Mouse (Mus musculus): Measurements from ENCODE around the gene Tbx4. TPM values are rescaled to one million over a fixed set of nuclear protein-coding genes. Genes with fewer than 3 reads are reported as not detected.

Gene Tbx4
- total and polyA plus RNA-seq, 3 experiments: 0.12 to 0.64 TPM; not detected in 1

DNA sequence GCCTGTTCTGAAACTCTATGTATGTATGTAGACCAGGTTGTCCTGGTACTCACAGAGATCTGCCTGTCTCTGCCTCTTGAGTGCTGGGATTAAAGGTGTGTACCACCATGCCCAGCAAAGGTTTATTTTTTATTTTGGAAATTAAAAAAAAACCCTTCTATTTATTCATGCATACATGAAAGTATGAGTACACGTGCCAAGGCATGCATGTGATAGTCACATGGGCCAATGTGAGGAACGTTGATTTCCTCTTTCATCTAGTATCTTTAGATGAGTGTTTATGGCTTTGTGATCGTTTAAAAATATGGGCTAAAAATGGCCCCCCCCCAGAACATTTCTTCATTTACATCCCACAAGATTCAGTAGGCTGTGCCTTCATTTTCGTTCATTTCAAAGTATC is 66.3 kb downstream of the Tbx4 start:
- H3K4me1 ChIP-seq (ENCODE audit: control insufficient read depth in 1 of 2, insufficient read depth in 2 of 2, low read length in 2 of 2): peaks cover 25 to 32% of the 10 kb centered on the region in 2 experiments
- no peak overlapping the region for H3K9ac ChIP-seq (ENCODE audit: control insufficient read depth, low read depth, low read length, poor library complexity, severe bottlenecking)
- H3K4me3 ChIP-seq (ENCODE audit: control insufficient read depth in 1 of 2, insufficient read depth in 1 of 2, low read depth in 2 of 2, low read length in 2 of 2): no peak overlapping the region
- H3K27ac ChIP-seq (ENCODE audit: control insufficient read depth, low read depth, low read length): no peak overlapping the region
- TF ChIP-seq USF1 (IDR thresholded peaks at IDR 0.05; ENCODE audit: low read depth, low read length): peak; percentile 59; the same call in 1 of the 2 replicates
- TF ChIP-seq RCOR1 (IDR thresholded peaks at IDR 0.05; ENCODE audit: low read depth, low read length): no peak
- no peaks in the 10 kb centered on the region for H3K79me2 ChIP-seq (ENCODE audit: control insufficient read depth, insufficient read depth, low read length, poor library complexity)
- peaks cover 0 to 30% of the 10 kb centered on the region in 2 experiments; a peak in 2 of 4 replicates for H3K36me3 ChIP-seq (ENCODE audit: control insufficient read depth in 1 of 2, insufficient read depth in 2 of 2, low read length in 2 of 2)
- DNase-seq (ENCODE audit: low read depth, low spot score): no peak
- H3K9me3 ChIP-seq (replicated peaks; ENCODE audit: insufficient read depth, low read length): no peaks in the 10 kb centered on the region
- no peaks in the 10 kb centered on the region for H3K27me3 ChIP-seq (ENCODE audit: control insufficient read depth in 1 of 2, insufficient read depth in 2 of 2, low read length in 2 of 2)

DNA sequence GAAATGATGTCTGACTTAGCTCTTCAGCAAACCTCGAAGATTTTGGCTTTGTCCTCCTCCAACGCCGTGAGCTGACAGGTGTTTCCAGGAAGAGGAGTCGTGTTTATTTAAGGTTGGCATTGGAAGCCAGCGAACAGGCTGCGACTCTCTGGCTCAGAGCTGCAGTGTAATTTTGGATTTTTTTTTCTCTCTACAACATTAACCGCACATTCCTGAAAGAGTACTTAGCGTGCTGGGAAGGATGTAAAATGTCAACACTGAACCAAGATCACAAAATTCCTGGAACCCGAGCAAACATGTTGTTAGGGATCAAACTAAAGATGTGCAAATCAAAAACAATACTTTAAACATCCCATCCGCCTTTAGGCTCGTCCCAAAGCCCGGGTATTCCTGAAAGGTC is 69.4 kb downstream of the Tbx4 start:
- no peak for TF ChIP-seq ZMIZ1 (IDR thresholded peaks at IDR 0.05; ENCODE audit: low read depth, low read length)
- peaks cover 42 to 51% of the 10 kb centered on the region in 2 experiments for H3K4me1 ChIP-seq (ENCODE audit: control insufficient read depth in 1 of 2, insufficient read depth in 2 of 2, low read length in 2 of 2)
- H3K36me3 ChIP-seq (ENCODE audit: control insufficient read depth in 1 of 2, insufficient read depth in 2 of 2, low read length in 2 of 2): peaks cover 0 to 55% of the 10 kb centered on the region in 2 experiments; a peak in 2 of 4 replicates
- no peaks in the 10 kb centered on the region for H3K27me3 ChIP-seq (ENCODE audit: control insufficient read depth in 1 of 2, insufficient read depth in 2 of 2, low read length in 2 of 2)
- no peaks in the 10 kb centered on the region for H3K9me3 ChIP-seq (replicated peaks; ENCODE audit: insufficient read depth, low read length)
- H3K27ac ChIP-seq (ENCODE audit: control insufficient read depth, low read depth, low read length): peak overlapping the region; percentile 99
- no peak for DNase-seq (ENCODE audit: low read depth, low spot score)
- H3K9ac ChIP-seq (ENCODE audit: control insufficient read depth, low read depth, low read length, poor library complexity, severe bottlenecking): no peak overlapping the region; the same call in 1 of the 2 replicates
- no peaks in the 10 kb centered on the region for H3K79me2 ChIP-seq (ENCODE audit: control insufficient read depth, insufficient read depth, low read length, poor library complexity)
- no peak overlapping the region for H3K4me3 ChIP-seq (ENCODE audit: control insufficient read depth in 1 of 2, insufficient read depth in 1 of 2, low read depth in 2 of 2, low read length in 2 of 2)

DNA sequence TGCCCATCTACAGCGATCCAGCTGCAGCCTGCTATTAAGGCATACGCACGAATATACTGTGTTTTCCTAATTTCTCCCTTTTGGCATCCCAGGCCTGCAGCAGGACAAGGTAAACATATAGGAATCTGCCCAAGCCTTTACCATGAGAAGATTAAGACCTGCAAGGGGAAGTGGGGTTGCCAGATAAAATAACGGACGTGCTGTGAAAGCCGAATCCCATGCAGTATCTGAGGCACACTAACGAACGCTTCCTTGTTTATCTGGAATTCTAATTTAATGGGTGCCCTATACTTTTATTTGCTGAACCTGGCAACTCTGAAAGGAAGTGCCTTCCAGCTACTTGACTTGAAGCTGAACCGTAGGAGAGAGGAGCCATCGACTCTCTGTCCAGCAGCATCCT is 70.2 kb downstream of the Tbx4 start:
- peak overlapping the region; percentile 28 to 41 for H3K4me3 ChIP-seq (ENCODE audit: control insufficient read depth in 1 of 2, insufficient read depth in 1 of 2, low read depth in 2 of 2, low read length in 2 of 2)
- no peaks in the 10 kb centered on the region for H3K27me3 ChIP-seq (ENCODE audit: control insufficient read depth in 1 of 2, insufficient read depth in 2 of 2, low read length in 2 of 2)
- peak overlapping the region; percentile 64 for H3K9ac ChIP-seq (ENCODE audit: control insufficient read depth, low read depth, low read length, poor library complexity, severe bottlenecking)
- no peaks in the 10 kb centered on the region for H3K9me3 ChIP-seq (replicated peaks; ENCODE audit: insufficient read depth, low read length)
- peak overlapping the region; percentile 99 for H3K27ac ChIP-seq (ENCODE audit: control insufficient read depth, low read depth, low read length)
- peak; percentile 91 for DNase-seq (ENCODE audit: low read depth, low spot score)
- H3K79me2 ChIP-seq (ENCODE audit: control insufficient read depth, insufficient read depth, low read length, poor library complexity): no peaks in the 10 kb centered on the region
- H3K4me1 ChIP-seq (ENCODE audit: control insufficient read depth in 1 of 2, insufficient read depth in 2 of 2, low read length in 2 of 2): peaks cover 48 to 59% of the 10 kb centered on the region in 2 experiments
- peaks cover 0 to 63% of the 10 kb centered on the region in 2 experiments; a peak in 2 of 4 replicates for H3K36me3 ChIP-seq (ENCODE audit: control insufficient read depth in 1 of 2, insufficient read depth in 2 of 2, low read length in 2 of 2)
- TF ChIP-seq TCF12 (IDR thresholded peaks at IDR 0.05; ENCODE audit: low read depth, low read length): peak; percentile 95
- TF ChIP-seq RCOR1 (IDR thresholded peaks at IDR 0.05; ENCODE audit: low read depth, low read length): peak; percentile 92
- TF ChIP-seq SMC3 (IDR thresholded peaks at IDR 0.05; ENCODE audit: low read depth, low read length): no peak
- TF ChIP-seq TBP (IDR thresholded peaks at IDR 0.05; ENCODE audit: low read depth, low read length): peak; percentile 82
- TF ChIP-seq CTCF (IDR thresholded peaks at IDR 0.05 in 2 of 3, conservative IDR thresholded peaks at IDR 0.05 in 1 of 3; ENCODE audit: control insufficient read depth in 1 of 3, insufficient read depth in 1 of 3, low read depth in 2 of 3, low read length in 3 of 3, poor library complexity in 1 of 3, severe bottlenecking in 1 of 3): no peak
- TF ChIP-seq MYB (IDR thresholded peaks at IDR 0.05; ENCODE audit: low read depth, low read length): peak; percentile 100
- peak; percentile 100 for TF ChIP-seq EP300 (IDR thresholded peaks at IDR 0.05; ENCODE audit: low read depth in 1 of 2, low read length in 2 of 2)
- peak; percentile 89; the same call in 1 of the 2 replicates for TF ChIP-seq JUND (IDR thresholded peaks at IDR 0.05; ENCODE audit: low read depth, low read length)
- peak; percentile 92 for TF ChIP-seq SIN3A (IDR thresholded peaks at IDR 0.05; ENCODE audit: low read length)
- peak; percentile 36 for TF ChIP-seq TAL1 (IDR thresholded peaks at IDR 0.05; ENCODE audit: low read length)
- TF ChIP-seq HCFC1 (IDR thresholded peaks at IDR 0.05; ENCODE audit: low read depth, low read length): 0 out of 2 replicates have a peak, but pooled peaks have one; percentile 51
- peak; percentile 94 for TF ChIP-seq ETS1 (IDR thresholded peaks at IDR 0.05; ENCODE audit: low read depth, low read length)
- no peak; the same call in 1 of the 2 replicates for TF ChIP-seq CHD1 (IDR thresholded peaks at IDR 0.05; ENCODE audit: low read depth, low read length)
- TF ChIP-seq CHD2 (IDR thresholded peaks at IDR 0.05; ENCODE audit: low read length): peak; percentile 58
- peak; percentile 33; the same call in 1 of the 2 replicates for TF ChIP-seq NELFE (IDR thresholded peaks at IDR 0.05; ENCODE audit: low read depth, low read length)
- no peak for TF ChIP-seq ZC3H11A (IDR thresholded peaks at IDR 0.05; ENCODE audit: low read depth, low read length)
- peak; percentile 63 for TF ChIP-seq ELF1 (IDR thresholded peaks at IDR 0.05; ENCODE audit: low read depth, low read length)
- TF ChIP-seq RAD21 (IDR thresholded peaks at IDR 0.05; ENCODE audit: low read depth, low read length): no peak
- no peak for TF ChIP-seq KAT2A (conservative IDR thresholded peaks at IDR 0.05; ENCODE audit: low read depth, low read length)
- no peak; the same call in 1 of the 2 replicates for TF ChIP-seq MAX (IDR thresholded peaks at IDR 0.05; ENCODE audit: low read length)
- TF ChIP-seq NRF1 (IDR thresholded peaks at IDR 0.05; ENCODE audit: insufficient read depth, low read depth, low read length, poor library complexity, severe bottlenecking): no peak
- TF ChIP-seq GATA1 (IDR thresholded peaks at IDR 0.05; ENCODE audit: low read depth, low read length): peak; percentile 98
- peak in 1 of 2 experiments; percentile 60; a peak in 1 of 4 replicates for TF ChIP-seq POLR2A (IDR thresholded peaks at IDR 0.05; ENCODE audit: control insufficient read depth in 1 of 2, insufficient read depth in 1 of 2, low read depth in 1 of 2, low read length in 2 of 2, poor library complexity in 1 of 2)
- no peak for TF ChIP-seq GABPA (IDR thresholded peaks at IDR 0.05; ENCODE audit: low read depth, low read length)
- TF ChIP-seq ZMIZ1 (IDR thresholded peaks at IDR 0.05; ENCODE audit: low read depth, low read length): no peak; the same call in 1 of the 2 replicates
- TF ChIP-seq MXI1 (IDR thresholded peaks at IDR 0.05; ENCODE audit: low read depth, low read length): no peak; the same call in 1 of the 2 replicates

Measured in MEL (cell line).